Mouse (Mus musculus) brain, embryonic 14.5 days (tissue): ENCODE measurements at regions not wholly inside any gene's neighbourhood (a gene's known extent, or its start where the extent isn't known, plus 50 kb on each side); places are given as distances from the start of the nearest gene placed in this dataset.

Experiments used
- CTCF ChIP-seq: fragments of 200-500 bp; IDR thresholded peaks from 2 replicates; pipeline ENCODE4 v1.5.1; 2012; ENCODE audit warnings: inconsistent platforms, mild to moderate bottlenecking, moderate library complexity, borderline replicate concordance; ENCODE audit not compliant: insufficient read depth, insufficient read length; ENCODE audit errors: extremely low read depth
- POLR2A ChIP-seq: fragments of 200-500 bp; IDR thresholded peaks from 2 replicates; pipeline ENCODE4 v1.6.1; 2012; ENCODE audit warnings: mild to moderate bottlenecking, inconsistent platforms, borderline replicate concordance; ENCODE audit not compliant: poor library complexity, insufficient read depth, insufficient read length, severe bottlenecking; ENCODE audit errors: extremely low read depth

DNA sequence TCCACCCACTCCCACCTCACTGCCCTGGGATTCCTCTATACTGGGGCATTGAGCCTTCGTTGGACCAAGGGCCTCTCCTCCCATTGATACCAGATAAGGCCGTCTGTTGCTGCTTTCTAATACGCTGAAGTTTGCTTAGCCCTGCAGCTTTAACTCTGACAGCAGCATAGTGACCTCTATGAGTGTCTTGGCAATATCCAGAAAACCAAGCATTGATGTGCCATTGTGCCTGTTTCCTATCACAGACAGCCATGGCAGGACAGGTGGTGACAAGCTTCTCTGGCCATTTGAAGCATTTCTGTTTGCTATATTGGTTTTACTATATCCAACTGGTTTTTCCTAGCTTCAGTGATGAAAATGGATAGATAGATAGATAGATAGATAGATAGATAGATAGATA, 625.4 kb upstream of the Mpdz start:
- TF ChIP-seq POLR2A: no peak
- no peak for TF ChIP-seq CTCF
